Mouse (Mus musculus) WW6 (cell line): ENCODE measurements around the gene Twnk.
"Not testable (repeated sequence)": the region's sequence is repeated elsewhere in the genome, so short reads cannot be mapped to it uniquely, and the experiment has no call there.

ENCODE experiments used
- DNase-seq: peaks from one replicate; pipeline ENCODE4 v3.0.0-alpha.2; 2013; ENCODE audit warnings: low read depth, low spot score

Twnk gene

DNA sequence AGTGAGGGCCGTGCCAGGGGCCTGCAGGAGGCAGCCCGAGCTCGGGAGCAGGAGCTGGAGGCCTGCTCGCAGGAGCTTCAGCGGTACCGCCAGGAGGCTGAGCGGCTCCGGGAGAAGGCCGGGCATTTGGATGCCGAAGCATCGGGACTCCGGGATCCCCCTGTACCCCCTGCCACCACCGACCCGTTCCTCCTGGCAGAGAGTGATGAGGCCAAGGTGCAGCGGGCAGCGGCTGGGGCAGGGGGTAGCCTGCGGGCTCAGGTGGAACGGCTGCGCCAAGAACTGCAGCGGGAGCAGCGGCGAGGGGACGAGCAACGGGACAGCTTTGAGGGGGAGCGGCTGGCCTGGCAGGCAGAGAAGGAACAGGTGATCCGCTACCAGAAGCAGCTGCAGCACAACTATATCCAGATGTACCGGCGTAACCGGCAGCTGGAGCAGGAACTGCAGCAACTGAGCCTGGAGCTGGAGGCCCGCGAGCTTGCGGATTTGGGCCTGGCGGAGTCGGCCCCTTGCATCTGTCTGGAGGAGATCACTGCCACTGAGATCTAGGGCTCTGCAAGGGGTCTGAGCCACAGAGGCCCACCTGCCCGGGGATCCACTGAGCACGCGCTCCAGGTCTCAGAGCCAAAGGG, 20.6 kb downstream of the Twnk start:
- DNase-seq, result no peak

DNA sequence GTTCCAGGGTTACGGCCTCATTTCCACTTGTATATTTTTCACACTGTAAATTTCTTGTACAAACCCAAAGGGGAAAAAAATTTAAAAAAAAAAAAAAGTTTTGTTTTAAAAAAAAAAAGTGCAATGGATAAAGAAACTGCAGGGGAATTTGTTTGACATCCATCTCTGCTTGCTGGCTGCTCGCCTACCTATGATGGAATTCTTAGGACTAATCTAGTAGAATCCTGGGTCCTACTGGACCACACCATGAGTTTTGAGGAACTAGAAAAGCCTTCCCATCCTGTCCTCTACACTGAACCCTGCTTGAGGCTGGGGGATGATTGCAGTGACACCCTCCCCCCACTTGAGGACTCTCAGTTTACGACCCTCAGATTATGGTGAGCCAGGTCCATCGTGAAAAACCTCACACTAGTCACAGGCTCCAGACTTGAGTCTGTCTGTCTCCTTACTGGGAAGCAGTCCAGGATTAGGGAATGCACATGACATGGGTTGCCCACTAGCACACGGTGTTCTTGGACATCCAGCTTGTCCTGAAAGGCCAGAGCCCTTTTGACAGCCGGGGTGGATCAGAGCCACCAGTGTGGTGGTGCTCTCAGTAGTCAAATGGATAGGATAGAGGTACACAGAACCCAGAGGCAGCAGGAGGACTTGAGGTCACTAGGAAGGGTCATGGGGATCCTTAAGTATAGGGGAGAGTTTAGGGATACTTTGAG, 21.7 kb downstream of the Twnk start:
- no peak for DNase-seq

DNA sequence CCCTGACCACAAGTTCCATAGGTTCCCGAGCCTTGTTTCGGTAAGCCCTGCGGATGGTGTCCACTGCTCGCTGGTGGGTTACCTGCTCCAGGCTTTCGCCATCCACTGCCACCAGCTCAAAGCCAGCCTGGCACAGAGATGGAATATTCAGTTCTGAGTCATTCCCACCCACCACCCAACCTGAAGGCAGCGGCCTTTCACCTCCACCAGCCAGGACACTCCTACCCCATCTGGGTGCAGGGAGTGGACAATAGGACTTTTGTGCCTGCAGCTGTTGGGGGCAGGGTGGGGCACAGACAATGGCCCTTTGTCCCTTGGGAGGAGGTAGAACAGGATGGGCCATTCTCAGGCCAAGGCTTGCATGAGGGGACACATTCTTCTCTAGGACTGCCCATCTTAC, 22.4 kb downstream of the Twnk start:
- no peak for DNase-seq

DNA sequence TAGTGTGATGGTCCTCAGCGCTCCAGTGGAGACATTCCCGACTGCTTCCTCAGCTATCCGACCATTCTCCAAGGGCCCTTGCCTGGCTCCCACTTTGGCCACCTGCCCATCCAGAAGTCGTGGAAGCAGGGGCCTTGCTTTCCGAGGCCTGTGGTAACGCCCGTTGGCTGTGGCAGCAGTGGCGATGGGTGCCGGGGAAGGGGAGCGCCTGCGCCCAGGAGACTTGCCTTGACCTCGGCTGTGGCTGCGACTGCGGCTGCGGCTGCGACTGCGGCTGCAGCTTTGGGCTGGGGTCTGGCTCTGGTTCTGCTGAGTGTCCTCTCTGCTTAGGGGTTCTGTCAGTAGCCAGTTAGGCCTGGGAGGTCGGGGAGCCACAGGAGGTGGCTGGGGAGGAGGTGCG, 23.3 kb downstream of the Twnk start:
- DNase-seq, result no peak

DNA sequence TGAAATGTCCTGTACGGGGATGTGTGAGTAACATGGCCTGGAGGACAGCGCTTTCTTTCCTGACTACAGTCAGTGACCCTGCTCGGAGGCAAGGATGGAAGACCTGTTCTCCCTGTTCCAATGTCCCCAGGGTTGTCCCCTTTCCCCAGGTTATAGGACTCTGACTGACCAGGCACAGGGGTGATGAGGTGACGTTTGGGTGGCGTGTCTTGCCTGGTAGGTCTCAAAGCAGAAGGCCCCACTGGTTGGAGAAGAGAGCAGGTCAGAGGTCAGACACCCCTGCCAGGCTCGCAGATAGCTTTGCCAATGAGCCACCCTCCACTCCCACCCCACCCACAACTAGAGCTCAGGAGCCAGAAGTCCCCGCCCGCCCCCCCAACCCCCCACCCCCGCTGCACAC, 24.1 kb downstream of the Twnk start:
- no peak for DNase-seq

DNA sequence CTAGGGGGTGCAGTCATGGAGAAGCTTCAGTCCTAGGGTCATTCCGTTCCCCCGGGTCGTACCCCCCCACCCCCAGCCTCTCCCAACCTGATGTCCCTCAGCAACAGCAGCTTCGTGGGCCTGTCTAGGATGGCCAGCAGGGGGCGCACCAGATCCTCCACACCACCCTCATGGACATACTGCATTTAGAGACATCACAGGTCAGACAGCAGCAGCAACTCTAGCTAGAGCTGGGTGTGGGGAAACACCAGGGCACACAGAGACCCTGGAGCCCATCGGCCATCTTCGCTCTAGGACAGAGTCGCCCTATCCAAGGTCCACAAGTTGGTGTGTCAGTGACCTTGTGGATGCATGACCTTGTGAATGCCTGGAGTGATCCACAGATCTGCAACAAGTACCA, 24.6 kb downstream of the Twnk start:
- no peak for DNase-seq

DNA sequence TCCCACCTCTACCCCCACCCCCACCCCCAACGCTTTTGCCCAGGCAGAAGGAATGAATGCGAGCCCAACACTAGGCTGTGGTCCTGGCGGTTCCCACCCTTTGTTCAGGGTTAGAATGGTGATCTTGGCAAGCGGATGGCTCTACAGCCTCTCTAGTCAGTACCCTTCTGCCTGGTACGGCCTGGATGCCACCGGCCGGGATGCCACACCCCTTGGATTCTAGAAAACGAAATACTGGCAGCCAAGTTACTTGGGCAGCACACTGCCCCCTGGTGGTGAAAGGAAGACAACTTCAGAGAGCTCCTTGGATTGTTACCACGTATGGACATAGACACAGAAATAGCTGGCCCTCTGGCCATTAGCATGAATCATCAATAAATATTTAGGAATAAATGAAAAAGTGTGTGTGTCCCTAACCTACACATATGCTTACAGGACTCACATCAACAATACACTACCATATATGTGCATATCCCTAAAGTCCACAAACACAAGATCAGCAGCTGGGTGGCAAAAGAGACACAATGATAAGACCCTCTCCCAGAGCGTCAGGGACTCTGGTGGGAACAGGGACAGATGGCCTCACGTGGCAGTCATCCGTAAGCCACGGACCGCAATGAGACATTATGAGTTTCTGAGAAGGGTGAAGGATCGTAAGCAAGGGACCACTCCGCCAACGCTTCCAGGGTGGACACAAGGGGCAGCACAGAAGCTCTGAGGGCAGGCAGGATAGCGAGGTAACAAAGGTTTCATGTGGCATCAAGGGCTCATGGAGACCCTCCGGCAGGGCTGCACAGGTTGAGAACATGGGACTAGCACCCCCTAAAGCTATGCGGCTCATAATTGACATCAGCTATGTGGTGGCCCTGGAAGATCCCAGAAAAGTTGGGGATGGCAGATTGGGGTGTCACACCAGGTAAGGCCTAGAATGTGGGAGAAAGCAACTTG, 25.6 kb downstream of the Twnk start:
- no peak for DNase-seq

DNA sequence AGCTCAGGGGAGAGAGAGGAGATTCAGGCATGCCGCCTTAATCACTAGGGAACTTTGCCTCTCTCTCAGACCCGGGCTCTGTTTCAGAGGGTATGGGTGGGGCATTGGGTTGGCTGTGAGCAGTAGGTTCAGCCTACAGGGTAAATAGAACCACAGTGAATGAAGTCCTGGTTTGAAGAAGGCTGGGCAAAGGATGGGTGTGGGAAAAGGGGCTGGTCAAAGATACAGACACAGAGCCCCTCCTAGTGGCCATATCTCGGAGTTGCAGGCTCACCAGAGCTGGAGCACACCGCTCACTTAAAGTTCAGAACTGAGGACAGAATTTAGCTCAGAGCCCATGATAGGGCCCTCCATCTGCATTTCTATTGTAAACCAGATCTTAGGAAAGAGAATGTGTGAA, 26.3 kb downstream of the Twnk start:
- no peak for DNase-seq

DNA sequence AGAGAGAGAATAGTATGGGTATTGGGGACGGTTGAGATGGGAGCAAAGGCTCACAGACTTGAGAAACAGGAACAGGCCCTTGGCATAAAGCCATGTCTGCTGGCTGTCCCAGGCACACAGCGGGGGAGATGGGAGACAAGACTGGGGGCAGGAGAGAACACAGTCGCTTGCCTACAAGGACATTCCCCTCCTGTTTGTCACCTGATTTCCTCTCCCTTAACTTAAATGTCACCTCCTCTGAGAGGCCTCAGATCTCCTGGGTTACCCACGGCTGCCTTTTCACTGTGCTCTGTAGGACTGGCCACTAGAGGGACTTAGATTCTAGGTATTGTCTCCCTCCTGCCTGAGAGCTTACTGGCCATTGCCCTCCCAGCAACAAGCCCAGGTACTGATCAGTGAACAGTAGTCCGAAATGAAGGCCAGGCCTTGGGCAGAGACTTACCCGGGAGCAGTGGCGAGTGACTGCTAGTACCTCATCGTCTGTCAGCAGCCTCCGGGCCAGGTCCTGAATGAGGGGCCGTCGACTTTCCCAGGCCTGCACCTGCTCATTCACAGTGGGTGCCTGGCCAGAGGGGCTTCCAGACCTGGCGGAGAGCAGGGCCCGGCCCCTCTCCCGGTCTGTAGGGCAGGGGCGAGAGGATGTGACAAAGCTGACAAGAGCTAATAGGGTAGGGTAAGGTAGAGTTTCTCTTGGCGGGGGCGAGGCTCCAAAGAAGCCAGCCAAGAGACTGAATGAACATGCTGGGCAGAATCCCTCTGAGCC, 27.3 kb downstream of the Twnk start:
- DNase-seq, result no peak

DNA sequence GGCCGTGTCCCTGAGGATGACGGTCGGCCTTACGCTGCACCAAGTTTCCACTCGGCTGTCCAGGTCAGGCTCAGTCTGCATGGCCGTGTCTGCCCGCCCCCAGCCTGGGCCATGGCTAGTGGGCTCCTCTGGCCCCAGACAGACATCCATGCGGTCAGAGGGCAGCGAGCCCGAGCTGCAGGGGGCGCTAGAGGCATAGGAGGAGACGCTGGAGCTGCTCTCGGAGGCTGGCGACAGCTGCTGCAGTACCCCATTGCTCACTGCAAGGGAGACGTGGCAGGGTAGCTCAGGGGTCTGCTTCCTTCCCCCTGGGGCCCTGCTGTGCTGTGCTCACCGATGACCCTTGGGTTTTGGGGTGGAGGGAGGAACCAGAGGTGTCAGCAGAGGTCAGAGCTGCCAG, 31.4 kb downstream of the Twnk start:
- DNase-seq, result no peak

DNA sequence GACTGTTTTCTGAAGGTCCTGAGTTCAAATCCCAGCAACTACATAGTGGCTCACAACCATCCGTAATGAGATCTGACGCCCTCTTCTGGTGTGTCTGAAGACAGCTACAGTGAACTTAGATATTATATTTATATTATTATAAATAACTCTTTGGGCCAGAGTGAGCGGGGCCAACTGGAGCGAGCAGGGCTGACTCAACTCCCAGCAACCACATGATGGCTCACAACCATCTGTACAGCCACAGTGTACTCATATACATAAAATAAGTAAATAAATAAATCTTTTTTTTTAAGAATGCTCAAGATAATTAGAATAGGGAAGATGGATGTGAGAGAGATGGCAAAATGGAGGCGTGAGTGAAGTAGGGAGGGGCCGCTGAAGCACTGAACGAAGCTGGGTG, 32.7 kb downstream of the Twnk start:
- not testable (repeated sequence) for DNase-seq

DNA sequence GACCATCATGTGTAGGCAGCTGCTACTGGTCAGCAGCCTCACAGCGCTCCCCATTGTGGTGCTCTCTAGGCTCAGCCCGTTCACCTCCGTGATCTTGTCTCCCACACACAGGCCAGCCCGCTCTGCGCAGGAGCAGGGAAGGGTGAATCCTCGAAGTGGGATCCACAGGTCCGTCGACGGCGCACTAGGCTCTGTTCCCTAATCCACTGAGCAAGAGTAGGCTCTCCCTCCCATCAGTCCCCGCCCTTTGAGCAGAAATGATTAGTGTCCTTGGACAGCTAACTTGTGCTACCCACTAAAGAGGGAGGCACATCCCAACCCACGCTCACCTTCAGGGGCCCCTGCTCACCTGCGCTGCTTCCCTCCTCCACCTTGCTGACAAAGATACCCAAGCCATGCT, 34.8 kb downstream of the Twnk start:
- DNase-seq, result no peak

DNA sequence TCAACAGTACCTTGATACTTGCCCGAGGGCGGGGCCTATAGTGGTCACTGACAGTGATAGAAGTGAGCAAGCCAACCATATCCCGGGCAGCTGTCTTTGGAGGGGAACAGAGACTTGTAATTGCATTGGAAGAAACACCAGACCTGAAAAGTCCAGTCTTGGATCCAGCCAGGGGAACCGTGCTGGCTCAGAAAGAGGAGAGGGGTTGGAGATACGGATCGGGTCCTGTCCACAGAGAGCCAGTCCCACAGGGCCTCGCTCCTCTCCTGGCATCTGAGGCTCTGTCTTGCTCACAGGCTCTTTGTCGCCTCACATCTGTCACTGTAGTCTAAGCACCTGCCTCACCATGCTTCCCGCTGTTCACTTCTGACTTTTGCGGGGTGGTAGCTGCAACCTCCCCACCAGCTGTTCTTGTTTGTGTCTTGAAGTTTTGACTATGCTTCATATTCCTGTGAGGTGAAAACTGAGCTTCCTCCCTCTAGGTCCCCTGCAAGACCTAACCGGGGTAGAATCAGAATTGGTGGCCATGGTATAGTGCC, 39.0 kb downstream of the Twnk start:
- no peak for DNase-seq

DNA sequence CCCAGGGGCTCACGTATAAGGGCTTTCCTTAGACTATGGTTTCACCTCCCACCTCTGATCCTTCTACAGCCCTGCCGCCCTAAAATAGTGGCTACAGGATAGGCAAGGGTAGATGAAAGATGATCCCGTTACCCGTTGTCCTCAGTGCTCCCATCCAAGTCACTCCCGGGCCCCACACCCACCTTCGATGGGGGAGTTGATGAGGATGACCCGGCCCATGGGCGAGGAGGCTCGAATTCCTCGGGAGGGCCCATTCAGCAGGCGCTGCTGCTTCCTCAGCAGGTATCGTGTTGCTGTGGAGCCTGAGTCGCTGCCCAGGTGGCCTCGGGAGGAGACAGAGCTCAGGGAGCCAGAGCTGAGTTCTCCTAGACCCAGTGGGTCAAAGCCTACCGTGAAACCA, 39.8 kb downstream of the Twnk start:
- DNase-seq, result no peak

DNA sequence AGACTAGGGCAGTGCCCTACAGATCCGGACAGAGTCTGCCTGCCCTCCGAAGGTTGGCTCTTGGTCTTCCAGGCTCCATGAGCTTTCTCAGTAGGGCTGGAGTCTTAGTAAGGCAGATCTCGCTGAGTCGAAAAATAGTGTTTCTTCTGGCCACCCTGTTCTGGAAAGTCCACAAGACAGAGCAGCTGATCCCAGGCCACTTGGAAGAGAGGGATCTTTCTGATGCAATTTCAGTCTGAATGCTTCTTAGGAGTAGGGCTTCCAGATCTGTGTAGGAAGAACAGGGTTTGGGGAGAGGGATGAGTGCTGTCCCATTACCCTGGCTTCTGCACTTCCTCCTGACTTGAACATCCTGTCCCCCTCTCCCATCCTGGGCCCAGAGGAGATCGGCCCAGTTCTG, 40.2 kb downstream of the Twnk start, which contains the start of gene Pdzd7:
Pdzd7 (minus strand) TSS at position 67 of the 400 bp plus-strand sequence.
- DNase-seq, result no peak

DNA sequence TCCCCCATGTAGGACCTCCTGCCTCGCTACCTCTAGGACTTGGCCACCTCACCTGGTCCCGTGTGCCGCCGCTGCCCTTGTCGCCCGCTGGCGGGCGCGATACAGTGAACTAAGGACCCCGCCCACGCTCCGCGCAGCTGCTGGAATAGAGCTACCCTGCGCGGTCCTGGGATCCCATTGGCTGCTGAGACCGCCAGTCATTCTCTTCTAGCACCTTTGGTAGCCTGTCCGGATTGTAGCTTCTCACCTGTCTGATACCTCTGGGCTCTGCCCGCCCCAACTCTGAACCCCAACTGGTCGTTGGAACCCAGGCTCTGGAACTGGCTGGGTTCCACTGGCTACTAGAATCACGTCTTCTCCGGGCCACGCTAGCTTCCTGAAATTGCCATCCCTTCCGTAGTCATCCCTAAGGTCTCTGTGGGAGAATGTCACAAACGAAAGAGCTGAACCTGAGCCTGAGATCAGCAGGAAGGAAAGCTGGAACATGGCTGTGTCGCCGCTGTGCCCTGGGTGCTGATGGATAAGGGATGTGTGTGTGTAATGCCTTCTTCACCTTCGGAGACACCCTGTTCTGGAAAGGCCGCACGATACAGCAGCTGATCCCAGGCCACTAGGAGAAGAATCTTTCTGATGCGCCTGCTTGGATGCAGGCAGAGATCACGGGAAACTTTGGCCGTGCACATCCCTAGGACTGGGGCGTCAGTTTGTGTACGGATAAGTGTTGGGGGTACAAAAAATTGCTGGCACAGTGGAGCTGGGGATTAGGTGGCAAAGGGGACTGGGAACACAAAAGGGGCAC, 41.3 kb downstream of the Twnk start:
- DNase-seq, result no peak

DNA sequence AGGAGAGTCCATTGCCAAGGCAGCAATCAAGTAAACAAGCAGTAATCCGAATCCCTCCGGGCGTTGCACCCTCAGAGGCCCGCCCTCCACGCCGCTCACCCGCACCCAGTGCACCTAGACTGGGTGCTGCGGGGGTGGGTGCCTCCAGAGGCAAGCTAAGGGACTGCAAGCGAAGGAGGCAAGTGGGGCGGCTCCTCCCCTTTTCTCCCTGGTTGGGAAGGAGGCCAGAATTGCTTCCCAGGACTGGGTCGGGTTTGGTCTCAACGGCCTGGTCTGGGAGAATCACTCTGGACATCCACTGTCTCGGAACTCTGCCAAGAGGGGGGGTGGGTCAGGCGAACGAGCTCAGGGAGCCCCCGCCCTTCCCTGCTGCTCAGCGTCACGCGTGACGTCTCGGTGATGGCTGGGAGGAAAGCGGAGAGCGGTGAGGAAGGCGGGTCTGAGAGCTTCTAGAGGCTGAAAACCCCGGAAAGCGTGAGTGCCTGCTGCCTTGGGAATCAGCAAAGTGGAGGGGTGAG, 42.0 kb downstream of the Twnk start, which contains the start of gene Sfxn3:
Sfxn3 (plus strand) TSS at position 87 of the 518 bp plus-strand sequence.
- no peak for DNase-seq

DNA sequence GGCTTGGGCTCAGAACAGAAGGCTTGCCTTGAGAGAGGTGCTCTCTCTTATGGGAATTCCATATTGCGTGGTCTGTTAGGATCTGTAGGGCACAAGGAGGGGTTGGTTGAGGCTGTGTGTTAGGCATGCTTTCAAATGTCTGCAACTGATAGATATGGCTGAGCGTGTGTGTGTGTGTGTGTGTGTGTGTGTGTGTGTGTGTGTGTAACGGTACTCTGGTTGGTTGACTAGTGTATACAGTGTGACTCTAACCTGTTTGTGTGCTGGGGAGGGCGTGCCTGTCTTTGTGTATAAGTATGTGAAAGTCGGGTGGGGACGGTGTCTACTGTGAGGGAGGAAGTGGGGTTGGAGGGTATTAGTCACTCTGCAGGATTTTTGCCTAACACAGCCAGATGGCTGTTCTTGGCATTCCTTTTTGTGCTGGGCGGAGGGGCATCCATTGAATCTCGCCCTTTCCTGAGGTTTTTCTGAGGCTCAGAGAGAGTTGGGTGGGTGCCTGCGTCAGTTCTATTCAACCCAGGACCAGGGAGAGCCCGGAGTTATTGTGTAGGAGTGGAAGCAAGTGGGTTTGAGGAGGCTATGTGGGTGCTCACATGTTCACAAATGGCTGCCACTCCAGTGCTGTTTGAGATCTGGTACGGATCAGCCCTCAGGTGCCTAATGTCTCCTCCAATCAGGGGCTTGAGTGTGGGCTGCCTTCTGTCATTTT, 42.6 kb downstream of the Twnk start:
- no peak for DNase-seq

DNA sequence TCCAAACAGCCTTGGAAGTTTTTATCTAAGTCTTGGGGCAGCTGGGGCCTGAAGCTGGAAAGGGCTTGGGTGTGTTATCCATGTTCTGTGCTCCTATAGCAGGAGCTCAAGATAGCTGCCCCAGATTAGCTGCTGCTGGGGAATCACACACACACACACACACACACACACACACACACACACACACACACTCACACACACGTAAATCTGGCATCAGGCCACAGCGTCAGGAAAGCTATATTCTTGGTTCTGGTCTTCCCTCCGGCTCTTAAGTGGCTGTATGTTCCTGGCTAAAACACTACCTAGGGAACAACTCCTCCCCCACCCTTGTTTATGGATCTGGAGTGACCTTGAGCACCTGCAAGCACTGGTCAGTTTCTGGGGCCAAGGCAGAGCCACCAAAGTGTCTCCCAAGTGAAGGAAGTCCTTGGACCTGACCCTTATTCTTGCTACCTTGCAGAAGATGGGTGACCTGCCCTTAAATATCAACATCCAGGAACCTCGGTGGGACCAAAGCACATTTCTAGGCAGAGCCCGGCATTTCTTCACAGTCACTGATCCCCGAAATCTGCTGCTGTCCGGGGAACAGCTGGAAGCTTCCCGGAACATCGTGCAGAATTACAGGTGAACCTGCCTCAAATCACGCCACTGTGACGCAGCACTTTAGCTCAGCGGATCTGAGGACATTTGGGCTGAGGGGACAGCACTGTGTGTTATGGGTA, 43.3 kb downstream of the Twnk start:
- DNase-seq, result no peak
